Mouse (Mus musculus) liver, embryonic 15.5 days (tissue): Measurements from ENCODE around the gene Hoxd9. TPM values are rescaled to one million over a fixed set of nuclear protein-coding genes. Genes with fewer than 3 reads are reported as not detected.

Experiments
- ATAC-seq: fragments of 200-750 bp; cut with Nextera tagmentation; 2 replicates; pipeline ENCODE4 v1.8.0; 2017; ENCODE audit warnings: moderate number of reproducible peaks, mild to moderate bottlenecking, moderate library complexity; ENCODE audit not compliant: insufficient read depth
- H3K27ac ChIP-seq: fragments of 300-500 bp; sonication (generic); replicated peaks from 2 replicates; pipeline ENCODE4 v1.5.1; 2015; ENCODE audit warnings: mild to moderate bottlenecking, inconsistent platforms
- H3K27me3 ChIP-seq: fragments of 300-500 bp; sonication (generic); 2 replicates; pipeline ENCODE4 v1.6.1; 2015; ENCODE audit warnings: mild to moderate bottlenecking, inconsistent platforms
- H3K36me3 ChIP-seq: fragments of 300-500 bp; sonication (generic); replicated peaks from 2 replicates; pipeline ENCODE4 v1.6.1; 2015; ENCODE audit warnings: moderate library complexity, mild to moderate bottlenecking, inconsistent platforms
- H3K4me1 ChIP-seq: fragments of 300-500 bp; sonication (generic); replicated peaks from 2 replicates; pipeline ENCODE4 v1.6.1; 2015; ENCODE audit warnings: inconsistent platforms
- H3K4me2 ChIP-seq: fragments of 300-500 bp; sonication (generic); 2 replicates; pipeline ENCODE4 v1.6.1; 2015; ENCODE audit warnings: moderate library complexity, mild to moderate bottlenecking, inconsistent platforms
- H3K4me3 ChIP-seq: fragments of 300-500 bp; sonication (generic); replicated peaks from 2 replicates; pipeline ENCODE4 v1.5.1; 2015; ENCODE audit warnings: mild to moderate bottlenecking, inconsistent platforms
- H3K9ac ChIP-seq: fragments of 300-500 bp; sonication (generic); 2 replicates; pipeline ENCODE4 v1.6.1; 2015; ENCODE audit warnings: moderate library complexity, mild to moderate bottlenecking, inconsistent platforms
- H3K9me3 ChIP-seq: fragments of 300-500 bp; sonication (generic); replicated peaks from 2 replicates; pipeline ENCODE4 v1.6.1; 2016; ENCODE audit warnings: inconsistent platforms
- WGBS: fragments of 180-500 bp; shearing (Covaris S2); methylation state at CpG from one replicate; pipeline ENCODE4 v1.1.7; 2015; ENCODE audit warnings: mixed read lengths; ENCODE audit not compliant: insufficient replicate concordance; 5-methylcytosine and 5-hydroxymethylcytosine counted together
- polyA plus RNA-seq: library from polyadenylated mRNA; unstranded; fragments of >200 nt; fragmentation: Nextera tagmentation; extraction: Ambion mirVana; gene quantifications from 2 replicates; pipeline ENCODE4 v1.2.1, GENCODE M21; 2015

Gene Hoxd9
- polyA plus RNA-seq, 1 experiment from 2014 or later, result not detected

- Histone ChIP-seq H3K4me3 (no peak overlapping the region), H3K4me2 (no peak overlapping the region), H3K9ac (no peak overlapping the region), H3K27me3 (peaks cover 97% of the 10 kb centered on the region), H3K9me3 (no peaks in the 10 kb centered on the region), H3K36me3 (no peaks in the 10 kb centered on the region), H3K27ac (no peak overlapping the region), H3K4me1 (no peaks in the 10 kb centered on the region)
- WGBS, result 18% methylated on average over 8 of the region's 8 CpGs
- no peak for ATAC-seq
These were observed 25.4 kb downstream of the Hoxd9 start for GRCm38 (mm10) chr2:74722949-74723348.

- Histone ChIP-seq H3K27me3 (peaks cover 100% of the 10 kb centered on the region), H3K9me3 (no peaks in the 10 kb centered on the region), H3K4me3 (no peak overlapping the region), H3K4me2 (no peak overlapping the region), H3K4me1 (no peaks in the 10 kb centered on the region), H3K9ac (no peak overlapping the region), H3K36me3 (no peaks in the 10 kb centered on the region), H3K27ac (no peak overlapping the region)
- no peak for ATAC-seq
- 36% methylated on average over 7 of the region's 7 CpGs for WGBS
These were observed 26.9 kb downstream of the Hoxd9 start for GRCm38 (mm10) chr2:74724244-74725015.

- Histone ChIP-seq H3K4me1 (no peaks in the 10 kb centered on the region), H3K4me3 (no peak overlapping the region), H3K4me2 (no peak overlapping the region), H3K9me3 (no peaks in the 10 kb centered on the region), H3K27me3 (peaks cover 99% of the 10 kb centered on the region), H3K36me3 (no peaks in the 10 kb centered on the region), H3K9ac (no peak overlapping the region), H3K27ac (no peak overlapping the region)
- no peak for ATAC-seq
- 35% methylated on average over 17 of the region's 17 CpGs for WGBS
These were observed 27.6 kb downstream of the Hoxd9 start for GRCm38 (mm10) chr2:74725171-74725570.

- no peak within 1 kb of the TSS for H3K27ac ChIP-seq
- 43% methylated on average over 5 of the region's 5 CpGs for WGBS
- H3K9me3 ChIP-seq, result no peaks in the 10 kb centered on the region
- no peaks in the 10 kb centered on the region for H3K4me1 ChIP-seq
- no peak within 1 kb of the TSS; the same call in 1 of the 2 replicates for H3K4me3 ChIP-seq
- no peak within 1 kb of the TSS for H3K9ac ChIP-seq
- H3K27me3 ChIP-seq, result peaks cover 99% of the 10 kb centered on the region
- no peak for ATAC-seq
- H3K36me3 ChIP-seq, result no peaks in the 10 kb centered on the region
- H3K4me2 ChIP-seq, result peak within 1 kb of the TSS; percentile 29; the same call in 1 of the 2 replicates
These were observed 29.0 kb downstream of the Hoxd9 start, which contains the start of gene Gm28230 for GRCm38 (mm10) chr2:74726551-74726950. TSS of gene Gm28230 (plus strand) at chr2:74726728.

- WGBS, result 14% methylated on average over 42 of the region's 43 CpGs
- Histone ChIP-seq H3K4me1 (no peaks in the 10 kb centered on the region), H3K4me3 (no peak overlapping the region; the same call in 1 of the 2 replicates), H3K9ac (no peak overlapping the region), H3K9me3 (no peaks in the 10 kb centered on the region), H3K27ac (no peak overlapping the region), H3K4me2 (peak overlapping the region; percentile 29; the same call in 1 of the 2 replicates), H3K27me3 (peaks cover 99% of the 10 kb centered on the region), H3K36me3 (no peaks in the 10 kb centered on the region)
- no peak for ATAC-seq
These were observed 29.6 kb downstream of the Hoxd9 start for GRCm38 (mm10) chr2:74726973-74727639.

- Histone ChIP-seq H3K4me3 (no peak overlapping the region; the same call in 1 of the 2 replicates), H3K9ac (no peak overlapping the region), H3K36me3 (no peaks in the 10 kb centered on the region), H3K27ac (no peak overlapping the region), H3K4me2 (peak overlapping the region; percentile 29; the same call in 1 of the 2 replicates), H3K27me3 (peaks cover 99% of the 10 kb centered on the region), H3K9me3 (no peaks in the 10 kb centered on the region), H3K4me1 (no peaks in the 10 kb centered on the region)
- WGBS, result 7% methylated on average over 25 of the region's 25 CpGs
- no peak for ATAC-seq
These were observed 30.2 kb downstream of the Hoxd9 start for GRCm38 (mm10) chr2:74727640-74728302.

- no peaks in the 10 kb centered on the region for H3K9me3 ChIP-seq
- H3K36me3 ChIP-seq, result no peaks in the 10 kb centered on the region
- peaks cover 99% of the 10 kb centered on the region for H3K27me3 ChIP-seq
- 31% methylated on average over 13 of the region's 13 CpGs for WGBS
- ATAC-seq, result no peak
- H3K4me3 ChIP-seq, result no peak overlapping the region
- H3K27ac ChIP-seq, result no peak overlapping the region
- H3K4me1 ChIP-seq, result no peaks in the 10 kb centered on the region
- H3K4me2 ChIP-seq, result no peak overlapping the region
- H3K9ac ChIP-seq, result no peak overlapping the region
These were observed 30.8 kb downstream of the Hoxd9 start for GRCm38 (mm10) chr2:74728303-74728680.

GRCm38 (mm10) chr2:74730331-74730730 is 32.8 kb downstream of the Hoxd9 start:
- Histone ChIP-seq H3K4me2 (no peak overlapping the region), H3K9ac (no peak overlapping the region), H3K27ac (no peak overlapping the region), H3K4me1 (no peaks in the 10 kb centered on the region), H3K36me3 (no peaks in the 10 kb centered on the region), H3K9me3 (no peaks in the 10 kb centered on the region), H3K27me3 (peaks cover 99% of the 10 kb centered on the region), H3K4me3 (no peak overlapping the region)
- WGBS, result 34% methylated on average over 8 of the region's 8 CpGs
- no peak for ATAC-seq

GRCm38 (mm10) chr2:74731055-74731454 is 33.5 kb downstream of the Hoxd9 start:
- no peak overlapping the region for H3K27ac ChIP-seq
- no peak for ATAC-seq
- H3K4me3 ChIP-seq, result no peak overlapping the region

GRCm38 (mm10) chr2:74731799-74732512 is 34.4 kb downstream of the Hoxd9 start:
- Histone ChIP-seq H3K4me2 (no peak overlapping the region), H3K27me3 (peaks cover 99% of the 10 kb centered on the region)
- ATAC-seq, result no peak

More at GRCm38 (mm10) chr2:74731055-74731454, 33.5 kb downstream of the Hoxd9 start:
- Histone ChIP-seq H3K36me3 (no peaks in the 10 kb centered on the region), H3K9me3 (no peaks in the 10 kb centered on the region), H3K4me1 (no peaks in the 10 kb centered on the region), H3K4me2 (no peak overlapping the region), H3K9ac (no peak overlapping the region), H3K27me3 (peaks cover 99% of the 10 kb centered on the region)

More at GRCm38 (mm10) chr2:74731799-74732512, 34.4 kb downstream of the Hoxd9 start:
- 17% methylated on average over 9 of the region's 9 CpGs for WGBS
- H3K4me3 ChIP-seq, result no peak overlapping the region
- no peak overlapping the region for H3K9ac ChIP-seq
- no peak overlapping the region for H3K27ac ChIP-seq
- no peaks in the 10 kb centered on the region for H3K4me1 ChIP-seq
- no peaks in the 10 kb centered on the region for H3K36me3 ChIP-seq
- H3K9me3 ChIP-seq, result no peaks in the 10 kb centered on the region
